11 mouse cellular contexts compared by ENCODE assay signal in genomic region chr1:62729345-62730150, GRCm38 (mm10). TPM values are rescaled to one million over a fixed set of nuclear protein-coding genes. Genes with fewer than 3 reads are reported as not detected.
A peak's percentile ranks its signal among the peaks of the same experiment; 100 is the strongest.
DNase-seq lines count a peak whose midpoint lies in the region; ATAC-seq and TF ChIP-seq lines count a peak whose summit lies in the region.
"Had no signal": no experiment of that assay in that cellular context is flagged by ENCODE, and none has a peak within 500 bp of the region (broad histone marks: within the 10 kb centered on the region; RNA-seq: fewer than 3 reads in every experiment).

No protein-coding gene starts in this region.

- 35% methylated on average over 13 of the region's 13 CpGs for WGBS in heart, adult 2 months
- 26% methylated on average over 13 of the region's 13 CpGs for WGBS in kidney, embryonic 16.5 days
- WGBS in stomach, embryonic 16.5 days: 46% methylated on average over 13 of the region's 13 CpGs

- peak overlapping the region; percentile 64 for H3K27ac ChIP-seq in heart, adult 2 months
- H3K27ac ChIP-seq in kidney, embryonic 16.5 days (ENCODE audit: low read length): peak overlapping the region; percentile 88
- peak overlapping the region; percentile 61; the same call in 1 of the 2 replicates for H3K27ac ChIP-seq in testis, adult 2 months (ENCODE audit: control insufficient read depth, insufficient read depth, low read depth, low read length)
- peak overlapping the region; percentile 60; the same call in 1 of the 2 replicates for H3K27ac ChIP-seq in stomach, embryonic 16.5 days (ENCODE audit: low read length)

- TF ChIP-seq EP300 in heart, adult 2 months (IDR thresholded peaks at IDR 0.05; ENCODE audit: insufficient read depth, low read depth, low read length): no peak

- TF ChIP-seq CTCF in heart, adult 2 months (IDR thresholded peaks at IDR 0.05): no peak
- no peak for TF ChIP-seq CTCF in testis, adult 2 months (IDR thresholded peaks at IDR 0.05; ENCODE audit: control insufficient read depth, insufficient read depth, insufficient replicate concordance, low read depth, low read length)

- H3K4me1 ChIP-seq in heart, adult 2 months (ENCODE audit: control insufficient read depth, insufficient read depth, low read length): peaks cover 25% of the 10 kb centered on the region
- peaks cover 39% of the 10 kb centered on the region for H3K4me1 ChIP-seq in kidney, embryonic 16.5 days (ENCODE audit: insufficient read depth, low read length)
- no peaks in the 10 kb centered on the region; the same call in 1 of the 2 replicates for H3K4me1 ChIP-seq in testis, adult 2 months (ENCODE audit: control insufficient read depth, insufficient read depth, low read length)
- H3K4me1 ChIP-seq in stomach, embryonic 16.5 days (ENCODE audit: control insufficient read depth, insufficient read depth, low read length): peaks cover 18% of the 10 kb centered on the region

- no peak for TF ChIP-seq POLR2A in heart, adult 2 months (IDR thresholded peaks at IDR 0.05; ENCODE audit: insufficient read depth, low read depth, low read length)
- no peak for TF ChIP-seq POLR2A in testis, adult 2 months (IDR thresholded peaks at IDR 0.05; ENCODE audit: control insufficient read depth, low read depth, low read length)

- H3K4me3 ChIP-seq in heart, adult 2 months: no peak overlapping the region
- H3K4me3 ChIP-seq in kidney, embryonic 16.5 days (ENCODE audit: low read length): no peak overlapping the region
- no peak overlapping the region for H3K4me3 ChIP-seq in testis, adult 2 months (ENCODE audit: control insufficient read depth, low read depth, low read length)
- no peak overlapping the region for H3K4me3 ChIP-seq in stomach, embryonic 16.5 days (replicated peaks; ENCODE audit: low read length)

- peak overlapping the region; percentile 17; the same call in 1 of the 2 replicates for H3K4me2 ChIP-seq in kidney, embryonic 16.5 days (replicated peaks; ENCODE audit: low read depth, low read length)
- H3K4me2 ChIP-seq in stomach, embryonic 16.5 days (ENCODE audit: low read depth, low read length): no peak overlapping the region

- H3K27me3 ChIP-seq in heart, adult 2 months (ENCODE audit: control insufficient read depth, insufficient read depth, low read length): no peaks in the 10 kb centered on the region
- H3K27me3 ChIP-seq in kidney, embryonic 16.5 days (ENCODE audit: insufficient read depth, low read length): no peaks in the 10 kb centered on the region; the same call in 1 of the 2 replicates
- H3K27me3 ChIP-seq in testis, adult 2 months (ENCODE audit: control insufficient read depth, insufficient read depth, low read length): no peaks in the 10 kb centered on the region
- H3K27me3 ChIP-seq in stomach, embryonic 16.5 days (ENCODE audit: control insufficient read depth, insufficient read depth, low read length): no peaks in the 10 kb centered on the region

- intact Hi-C loops in heart, adult 2 months (cut with DNase I): no loop called here
- intact Hi-C loops in heart, postnatal 25 days (cut with DNase I): loop anchor here (2.0 kb wide), 1 partner anchor 21 kb away; no protein-coding TSS in a partner anchor

- H3K36me3 ChIP-seq in heart, adult 2 months (ENCODE audit: control insufficient read depth, insufficient read depth, low read length): peaks cover 5% of the 10 kb centered on the region
- no peaks in the 10 kb centered on the region for H3K36me3 ChIP-seq in kidney, embryonic 16.5 days (ENCODE audit: insufficient read depth, low read length)
- H3K36me3 ChIP-seq in testis, adult 2 months (ENCODE audit: control insufficient read depth, insufficient read depth, low read length): no peaks in the 10 kb centered on the region
- H3K36me3 ChIP-seq in stomach, embryonic 16.5 days (ENCODE audit: control insufficient read depth, insufficient read depth, low read length): no peaks in the 10 kb centered on the region

- no peaks in the 10 kb centered on the region for H3K79me2 ChIP-seq in heart, adult 2 months (replicated peaks; ENCODE audit: control insufficient read depth, insufficient read depth, low read length)

- DNase-seq in heart, adult 2 months: no peak
- DNase-seq in heart, postnatal 25 days (ENCODE audit: low spot score): no peak
- no peak for DNase-seq in kidney, adult 9 months
- DNase-seq in testis, postnatal 10 days (ENCODE audit: low spot score): no peak
- DNase-seq in spleen, adult 12 weeks (ENCODE audit: low spot score): no peak
- DNase-seq: adrenal gland, postnatal 10 days; cerebellum, adult 11 months had no signal

- no peak overlapping the region for H3K9ac ChIP-seq in heart, adult 2 months (ENCODE audit: low read depth, low read length)
- H3K9ac ChIP-seq in kidney, embryonic 16.5 days (replicated peaks; ENCODE audit: low read length): peak overlapping the region; percentile 36; the same call in 1 of the 2 replicates
- no peak overlapping the region for H3K9ac ChIP-seq in stomach, embryonic 16.5 days (ENCODE audit: low read length)

- ATAC-seq in kidney, embryonic 16.5 days (ENCODE audit: low FRiP score, low TSS enrichment): peak; percentile 29; the same call in 1 of the 2 replicates
- 0 out of 2 replicates have a peak, but pooled peaks have one; percentile 23 for ATAC-seq in stomach, embryonic 16.5 days (ENCODE audit: insufficient read depth, low FRiP score)
- ATAC-seq: forebrain, embryonic 16.5 days had no signal

- no peaks in the 10 kb centered on the region for H3K9me3 ChIP-seq in kidney, embryonic 16.5 days (ENCODE audit: low read length)
- no peaks in the 10 kb centered on the region for H3K9me3 ChIP-seq in stomach, embryonic 16.5 days (replicated peaks; ENCODE audit: control insufficient read depth, low read length)

RNA-seq across cellular contexts. Expression of gene Nrp2, which starts 26.5 kb away (rescaled TPM):
- total RNA-seq in heart, adult 2 months (2021): 10 to 100 TPM; 20.7 to 29.6 TPM
- polyA plus RNA-seq in heart, adult 2 months (2012; rRNA removed): 15.6 and 24.2 TPM in 2 replicates
- 10 to 100 TPM; 27.6 to 33.6 TPM for total RNA-seq in heart, postnatal 25 days (2021)
- polyA plus RNA-seq in kidney, embryonic 16.5 days (2015; fragmentation: Nextera tagmentation; extraction: Ambion mirVana): 10.2 and 11.2 TPM in 2 replicates
- polyA plus RNA-seq in testis, adult 2 months (2012; rRNA removed): 2.0 and 2.7 TPM in 2 replicates
- 26.7 and 29.9 TPM in 2 replicates for polyA plus RNA-seq in stomach, embryonic 16.5 days (2015; fragmentation: Nextera tagmentation; extraction: Ambion mirVana)
